Mouse (Mus musculus) neutrophil, adult 5-6 weeks (primary cell): ENCODE data around the gene Clrn3. TPM values are rescaled to one million over a fixed set of nuclear protein-coding genes. Genes with fewer than 3 reads are reported as not detected.

Experiments
- ATAC-seq: fragments of 151-379, 151-347 bp; 2 replicates; pipeline ENCODE4 v1.8.0; 2017; ENCODE audit warnings: mild to moderate bottlenecking, moderate TSS enrichment; ENCODE audit not compliant: insufficient number of reproducible peaks, poor library complexity, low FRiP score, severe bottlenecking; ENCODE audit errors: extremely low read depth
- total RNA-seq: library from RNA; stranded (forward); fragments of 200-1000 nt; gene quantifications from 2 replicates; pipeline ENCODE4 v1.2.3, GENCODE M21; 2017

Clrn3 gene
- total RNA-seq, 1 experiment from 2014 or later, result not detected

GRCm38 (mm10) chr7:135465293-135465692 lies 63.2 kb downstream of the Clrn3 start:
- no peak for ATAC-seq

GRCm38 (mm10) chr7:135464689-135465259 lies 63.7 kb downstream of the Clrn3 start:
- no peak for ATAC-seq

Other genes starting within 250 kb of the Clrn3 start
- not detected in 2 replicates for gene Foxi2, start 118.3 kb downstream of the Clrn3 start, total RNA-seq
- 112 and 113 TPM in 2 replicates for gene Ptpre, start 8.8 kb upstream of the Clrn3 start, total RNA-seq
- gene Mki67, start 187.7 kb upstream of the Clrn3 start, total RNA-seq, result 2.2 and 2.7 TPM in 2 replicates